Mouse (Mus musculus) limb, embryonic 14.5 days (tissue): Measurements from ENCODE around the gene Epha8. TPM values are rescaled to one million over a fixed set of nuclear protein-coding genes. Genes with fewer than 3 reads are reported as not detected.

Experiments used
- ATAC-seq: fragments of 200-750 bp; cut with Nextera tagmentation; 2 replicates; pipeline ENCODE4 v1.8.0; 2017; ENCODE audit warnings: low read depth, moderate number of reproducible peaks, moderate TSS enrichment; ENCODE audit not compliant: low FRiP score
- DNase-seq: peaks from one replicate; pipeline ENCODE4 v3.0.0-alpha.2; 2015; ENCODE audit warnings: low spot score
- H3K27ac ChIP-seq: fragments of 300-500 bp; sonication (generic); replicated peaks from 2 replicates; pipeline ENCODE4 v1.5.1; 2014; ENCODE audit warnings: low read depth, mild to moderate bottlenecking, low read length, moderate library complexity, mixed read lengths
- H3K27me3 ChIP-seq: fragments of 300-500 bp; sonication (generic); 2 replicates; pipeline ENCODE4 v1.6.1; 2014; ENCODE audit warnings: low read length, mixed read lengths; ENCODE audit not compliant: control insufficient read depth, insufficient read depth
- H3K36me3 ChIP-seq: fragments of 300-500 bp; sonication (generic); 2 replicates; pipeline ENCODE4 v1.6.1; 2014; ENCODE audit warnings: mild to moderate bottlenecking, low read length, moderate library complexity, mixed read lengths; ENCODE audit not compliant: control insufficient read depth, insufficient read depth
- H3K4me1 ChIP-seq: fragments of 300-500 bp; sonication (generic); 2 replicates; pipeline ENCODE4 v1.6.1; 2014; ENCODE audit warnings: antibody characterized with exemption, low read length, mixed read lengths; ENCODE audit not compliant: control insufficient read depth, insufficient read depth
- H3K4me2 ChIP-seq: fragments of 300-500 bp; sonication (generic); replicated peaks from 2 replicates; pipeline ENCODE4 v1.6.1; 2014; ENCODE audit warnings: low read depth, mild to moderate bottlenecking, low read length, moderate library complexity; ENCODE audit not compliant: severe bottlenecking
- H3K4me3 ChIP-seq: fragments of 300-500 bp; sonication (generic); replicated peaks from 2 replicates; pipeline ENCODE4 v1.5.1; 2014; ENCODE audit warnings: low read length
- H3K9ac ChIP-seq: fragments of 300-500 bp; sonication (generic); 2 replicates; pipeline ENCODE4 v1.6.1; 2014; ENCODE audit warnings: mild to moderate bottlenecking, low read depth, low read length, moderate library complexity; ENCODE audit not compliant: severe bottlenecking
- H3K9me3 ChIP-seq: fragments of 300-500 bp; sonication (generic); 2 replicates; pipeline ENCODE4 v1.6.1; 2016; ENCODE audit warnings: low read length; ENCODE audit not compliant: control insufficient read depth
- POLR2A ChIP-seq: fragments of 200-500 bp; IDR thresholded peaks from 2 replicates; pipeline ENCODE4 v1.8.0; 2012; ENCODE audit warnings: inconsistent platforms, mild to moderate bottlenecking, moderate library complexity, borderline replicate concordance; ENCODE audit not compliant: insufficient read depth, insufficient read length; ENCODE audit errors: extremely low read depth
- WGBS: fragments of 180-500 bp; shearing (Covaris S2); extraction: QIAGEN DNeasy Blood & Tissue Kit; methylation state at CpG from one replicate; pipeline ENCODE4 v1.1.7; 2014; 5-methylcytosine and 5-hydroxymethylcytosine counted together
- polyA plus RNA-seq, 2 experiments: library from polyadenylated mRNA; depleted of rRNA in 1 of 2; stranded (reverse) in 1 of 2; unstranded in 1 of 2; fragments of >200 nt; fragmentation: Nextera tagmentation in 1 of 2; extraction: Ambion mirVana in 1 of 2; gene quantifications; 2 replicates each; pipeline versions ENCODE4 v1.2.1 to v1.2.3; 2012 to 2014

Epha8 gene
- polyA plus RNA-seq, 2 experiments: 1.8 to 6.0 TPM

DNA sequence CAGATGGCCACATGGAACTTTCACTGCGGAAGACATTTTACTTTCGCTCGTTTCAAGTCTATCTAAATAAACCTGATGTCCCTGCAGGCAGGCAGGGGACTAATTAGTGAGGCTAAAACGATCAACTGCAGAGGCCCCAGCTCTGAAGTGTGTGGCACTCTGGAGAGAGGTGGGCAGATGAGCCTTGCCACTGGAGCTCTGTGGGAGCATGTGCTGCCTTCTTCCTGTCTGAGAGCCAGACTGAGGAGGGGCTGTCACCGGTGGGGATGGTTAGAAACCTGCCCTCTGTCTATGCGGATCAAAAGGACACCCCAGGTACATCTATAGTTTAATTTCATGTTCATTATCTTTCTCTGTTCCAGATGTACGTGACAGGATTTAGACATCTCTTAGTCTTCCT, 40.3 kb upstream of the Epha8 start:
- no peaks in the 10 kb centered on the region for H3K27me3 ChIP-seq
- H3K9ac ChIP-seq: no peak overlapping the region
- H3K4me3 ChIP-seq: no peak overlapping the region
- peaks cover 61% of the 10 kb centered on the region for H3K36me3 ChIP-seq
- no peak for TF ChIP-seq POLR2A
- no peaks in the 10 kb centered on the region for H3K4me1 ChIP-seq
- DNase-seq: no peak
- WGBS: 49% methylated on average over 7 of the region's 7 CpGs
- ATAC-seq: no peak
- no peaks in the 10 kb centered on the region for H3K9me3 ChIP-seq
- H3K27ac ChIP-seq: no peak overlapping the region
- no peak overlapping the region for H3K4me2 ChIP-seq

DNA sequence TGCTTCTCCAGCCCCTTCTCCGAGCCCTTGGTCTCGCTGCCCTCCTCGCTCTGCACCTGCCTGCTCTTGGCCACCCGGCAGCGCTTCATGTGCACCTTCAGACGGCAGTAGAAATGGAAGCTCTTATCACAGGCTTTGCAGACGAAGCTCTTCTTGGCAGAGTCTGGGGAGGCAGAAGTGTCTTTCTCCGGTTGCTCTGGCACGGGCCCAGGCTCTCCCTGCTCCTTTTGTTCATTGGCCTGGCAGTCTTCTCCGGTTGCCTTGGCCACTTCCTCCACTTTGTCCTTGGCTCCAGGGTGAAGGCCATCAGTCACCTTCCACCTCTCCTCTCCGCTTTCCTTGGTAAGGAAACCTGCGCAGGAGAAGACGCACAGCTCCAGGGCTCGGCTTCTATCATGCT, 38.7 kb upstream of the Epha8 start:
- Histone ChIP-seq H3K9me3 (no peaks in the 10 kb centered on the region), H3K4me1 (no peaks in the 10 kb centered on the region), H3K27me3 (no peaks in the 10 kb centered on the region), H3K27ac (no peak overlapping the region), H3K36me3 (peaks cover 66% of the 10 kb centered on the region), H3K4me2 (no peak overlapping the region), H3K9ac (no peak overlapping the region), H3K4me3 (no peak overlapping the region)
- ATAC-seq (no peak), DNase-seq (no peak)
- TF ChIP-seq POLR2A: no peak
- WGBS: 94% methylated on average over 14 of the region's 14 CpGs

DNA sequence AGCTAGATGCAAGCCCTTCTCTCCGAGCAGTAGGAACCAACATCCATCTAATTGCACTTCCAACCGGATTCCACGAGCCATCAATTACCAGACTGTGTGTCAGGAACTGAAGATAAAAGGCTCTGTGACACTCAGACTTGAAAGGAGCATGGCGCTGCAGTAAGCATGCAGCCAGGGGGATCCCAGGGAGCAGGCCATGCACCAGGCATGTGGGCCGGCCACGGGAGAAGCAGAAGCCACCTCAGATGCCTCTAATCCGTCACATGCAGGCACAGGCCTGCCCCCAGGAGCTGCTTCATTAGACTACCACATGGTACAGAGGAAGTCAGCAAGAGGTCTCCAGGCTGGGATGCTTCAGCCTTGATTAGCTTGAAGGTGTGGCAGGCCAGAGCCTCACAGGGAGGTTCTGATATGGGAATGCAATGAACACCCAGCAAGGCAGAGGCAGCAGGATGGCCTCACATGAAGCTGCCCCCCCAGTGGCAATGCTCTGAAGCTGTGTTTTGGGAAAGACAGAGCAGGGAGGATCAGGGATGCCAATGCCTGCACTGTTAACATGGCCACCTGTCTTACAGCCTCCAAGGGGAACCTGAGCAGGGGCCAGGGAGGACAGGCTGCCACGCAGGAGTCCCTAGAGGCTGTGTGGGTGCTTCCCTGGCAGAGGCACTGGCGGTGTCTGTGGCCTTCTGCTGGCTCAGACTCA, 25.5 kb upstream of the Epha8 start:
- DNase-seq: no peak
- no peak for TF ChIP-seq POLR2A

DNA sequence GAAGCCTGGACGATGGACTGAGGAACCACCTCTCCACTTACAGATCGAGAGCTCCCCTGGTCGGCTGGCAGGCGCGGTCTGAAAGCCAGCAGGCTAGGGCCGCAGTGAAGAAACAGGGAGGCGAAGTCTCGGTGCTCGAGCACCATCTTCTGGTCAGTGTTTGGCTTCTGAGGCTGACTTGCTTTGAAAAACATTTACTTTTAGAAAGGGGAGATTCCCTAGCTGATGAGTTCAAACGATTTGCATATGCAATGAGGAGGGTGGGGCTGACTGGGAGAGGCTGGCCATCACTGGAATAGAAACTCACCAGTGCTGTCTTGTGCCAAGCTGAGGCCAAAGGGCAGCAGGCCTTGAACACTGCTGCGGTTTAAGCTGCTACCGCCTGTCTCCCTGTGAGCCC, 24.7 kb upstream of the Epha8 start:
- ATAC-seq (no peak), DNase-seq (peak; percentile 67)
- Histone ChIP-seq H3K4me1 (no peaks in the 10 kb centered on the region), H3K27ac (no peak overlapping the region), H3K4me3 (no peak overlapping the region), H3K9me3 (no peaks in the 10 kb centered on the region), H3K4me2 (no peak overlapping the region), H3K9ac (no peak overlapping the region), H3K36me3 (peaks cover 16% of the 10 kb centered on the region; the same call in 1 of the 2 replicates), H3K27me3 (no peaks in the 10 kb centered on the region)
- no peak for TF ChIP-seq POLR2A
- 10% methylated on average over 12 of the region's 12 CpGs for WGBS

More for the DNA sequence above, 25.5 kb upstream of the Epha8 start:
- Histone ChIP-seq H3K4me2 (no peak overlapping the region), H3K27ac (no peak overlapping the region), H3K9ac (no peak overlapping the region), H3K27me3 (no peaks in the 10 kb centered on the region), H3K4me1 (no peaks in the 10 kb centered on the region), H3K36me3 (peaks cover 24% of the 10 kb centered on the region), H3K4me3 (no peak overlapping the region), H3K9me3 (no peaks in the 10 kb centered on the region)
- ATAC-seq: no peak
- WGBS: 35% methylated on average over 9 of the region's 9 CpGs

DNA sequence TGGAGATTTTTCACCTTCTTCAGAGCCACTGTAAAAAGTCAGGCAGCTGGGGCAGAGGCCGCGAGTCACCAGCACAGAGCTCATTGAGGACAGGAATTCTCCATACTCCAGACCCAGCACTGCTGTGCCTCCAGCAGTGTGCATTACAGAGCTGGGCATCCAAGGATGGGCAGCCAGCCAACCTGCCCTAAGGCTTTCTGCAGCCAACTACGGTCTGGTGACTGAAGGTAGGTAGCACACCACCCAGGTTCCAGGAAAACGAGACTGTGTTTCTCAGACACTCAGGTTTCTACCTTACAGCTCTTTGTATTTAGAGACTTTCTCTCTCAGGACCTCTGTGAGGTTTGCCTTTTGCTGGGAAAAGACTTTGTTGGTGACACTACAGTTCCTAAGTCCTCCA, 24.3 kb upstream of the Epha8 start:
- Histone ChIP-seq H3K9me3 (no peaks in the 10 kb centered on the region), H3K4me2 (no peak overlapping the region), H3K4me3 (no peak overlapping the region), H3K4me1 (no peaks in the 10 kb centered on the region), H3K36me3 (peaks cover 12% of the 10 kb centered on the region; the same call in 1 of the 2 replicates), H3K9ac (no peak overlapping the region), H3K27ac (no peak overlapping the region), H3K27me3 (no peaks in the 10 kb centered on the region)
- no peak for ATAC-seq
- TF ChIP-seq POLR2A: no peak
- 35% methylated on average over 4 of the region's 4 CpGs for WGBS
- DNase-seq: no peak
